Mouse (Mus musculus): ENCODE measurements around the gene Dtx2.

Gene Dtx2

DNA sequence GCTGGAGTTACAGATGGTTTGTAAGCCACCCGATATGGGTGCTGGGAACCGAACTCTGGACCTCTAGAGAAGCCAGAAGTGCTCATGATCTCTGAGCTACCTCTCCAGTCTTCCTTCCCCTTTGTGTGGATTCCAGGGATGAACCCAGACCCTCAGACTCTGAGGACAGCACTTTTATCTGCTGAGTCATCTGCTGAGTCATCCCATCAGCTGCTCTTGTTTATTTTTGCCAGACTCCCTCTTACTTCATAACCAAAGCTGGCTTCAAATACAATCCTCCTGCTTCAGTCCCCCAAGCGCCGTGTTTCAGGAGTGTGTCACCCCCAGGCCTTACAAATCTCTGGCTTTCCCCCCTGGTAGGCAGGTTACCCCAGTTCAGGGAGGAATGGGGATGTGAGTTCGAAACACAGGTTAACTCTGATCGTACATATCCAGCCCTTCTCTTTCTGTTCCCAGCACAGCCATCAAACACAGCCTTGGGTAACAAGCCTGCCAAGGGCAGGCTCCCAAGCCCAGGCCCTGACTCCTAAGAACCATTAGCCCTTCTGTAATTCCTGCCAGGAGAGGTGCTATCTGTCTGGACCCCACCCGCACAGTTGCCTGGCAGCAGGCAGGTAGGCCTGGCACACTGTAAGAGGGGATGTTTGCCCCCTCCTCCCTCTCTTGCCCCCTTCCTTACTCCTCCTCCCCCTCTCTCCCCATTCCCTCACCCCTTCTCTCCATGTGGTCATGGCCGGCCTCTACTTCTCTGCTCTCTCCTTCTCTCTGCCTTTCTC is 18.5 kb upstream of the Dtx2 start:
- peak in 1 of 2 experiments; percentile 20 for DNase-seq (ENCODE audit: low spot score in 2 of 2)

- no peak for DNase-seq (ENCODE audit: low spot score in 2 of 2)
Observed at GRCm38 (mm10) chr5:135979381-135979780, 15.2 kb upstream of the Dtx2 start.

- no peak for DNase-seq (ENCODE audit: low spot score in 2 of 2)
Observed at GRCm38 (mm10) chr5:135979904-135980303, 14.7 kb upstream of the Dtx2 start, which contains the start of gene Zp3. Gene Zp3, plus strand, starts transcription at chr5:135980099.

DNA sequence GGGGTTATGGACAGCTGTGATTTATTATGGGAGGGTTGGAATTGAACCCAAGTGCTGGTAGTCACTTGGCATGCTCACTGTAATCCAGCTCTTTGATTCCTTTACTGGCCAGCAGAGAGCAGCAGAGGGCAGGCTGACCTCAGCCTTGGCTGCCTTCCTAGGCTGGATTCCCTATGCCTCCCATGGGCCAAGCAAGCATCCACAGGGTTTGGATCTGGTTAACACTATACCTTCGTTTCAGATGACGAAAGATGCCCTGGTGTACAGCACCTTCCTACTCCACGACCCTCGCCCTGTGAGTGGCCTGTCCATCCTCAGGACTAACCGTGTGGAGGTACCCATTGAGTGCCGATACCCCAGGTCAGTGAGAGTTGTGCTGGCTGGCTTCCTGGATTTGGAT is 12.2 kb upstream of the Dtx2 start:
- DNase-seq (ENCODE audit: low spot score in 2 of 2) = peak; percentile 34 to 56

DNA sequence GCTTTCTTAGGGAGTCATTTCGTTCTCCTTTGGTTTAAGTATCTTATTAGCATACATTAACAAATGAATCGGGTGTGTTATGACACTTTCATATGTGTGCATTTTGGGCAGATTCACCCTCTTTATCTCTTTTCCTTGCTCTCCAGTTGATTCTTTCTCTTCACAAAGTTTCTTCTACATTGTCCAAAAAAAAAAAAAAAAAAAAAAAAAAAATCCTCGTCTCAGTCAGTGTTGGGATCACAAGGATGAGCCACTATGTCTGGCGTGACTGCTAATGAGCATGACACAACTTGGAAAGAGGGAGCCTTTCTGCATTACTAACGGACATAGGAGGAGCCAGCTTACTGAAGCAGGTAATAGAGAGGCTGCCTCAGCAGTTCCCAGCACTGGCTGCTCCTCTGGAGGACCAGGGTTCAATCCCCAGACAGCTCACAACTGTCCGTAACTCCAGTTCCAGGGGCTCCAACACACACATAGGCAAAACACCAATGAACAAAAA is 10.0 kb upstream of the Dtx2 start:
- no peak for DNase-seq (ENCODE audit: low spot score in 2 of 2)

DNA sequence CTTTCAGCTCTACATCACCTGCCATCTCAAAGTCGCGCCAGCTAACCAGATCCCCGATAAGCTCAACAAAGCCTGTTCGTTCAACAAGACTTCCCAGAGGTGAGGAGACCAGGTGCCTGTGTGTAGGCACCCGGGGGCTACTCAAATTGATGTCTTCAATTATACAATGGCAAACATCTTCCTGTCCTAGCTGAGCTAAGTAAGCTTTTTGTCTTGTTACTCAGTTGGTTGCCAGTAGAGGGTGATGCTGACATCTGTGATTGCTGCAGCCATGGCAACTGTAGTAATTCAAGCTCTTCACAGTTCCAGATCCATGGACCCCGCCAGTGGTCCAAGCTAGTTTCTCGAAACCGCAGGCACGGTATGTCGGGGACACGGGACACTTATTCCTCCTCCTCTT is 7.4 kb upstream of the Dtx2 start:
- peak; percentile 26 to 32 for DNase-seq (ENCODE audit: low spot score in 2 of 2)

DNA sequence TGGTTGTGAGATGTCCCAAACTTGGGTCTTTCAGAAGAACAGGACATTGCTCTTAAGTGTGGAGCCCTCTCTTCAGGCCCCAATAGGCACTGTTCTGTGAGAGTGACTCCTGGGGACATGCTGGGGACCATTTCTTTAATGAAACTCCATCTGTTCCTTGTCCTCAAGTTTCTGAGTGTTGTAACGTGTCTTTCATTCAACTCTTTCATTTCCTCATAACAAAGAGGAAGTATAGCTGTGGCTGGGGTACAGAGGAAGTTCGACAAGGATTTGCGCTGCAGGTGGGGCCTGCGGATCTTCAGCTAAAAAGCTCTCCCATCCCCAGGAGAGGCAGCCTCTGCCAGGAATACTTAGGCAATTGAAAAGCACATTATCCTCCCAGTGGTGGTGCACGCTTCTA is 4.0 kb upstream of the Dtx2 start:
- no peak for DNase-seq (ENCODE audit: low spot score in 2 of 2)

DNA sequence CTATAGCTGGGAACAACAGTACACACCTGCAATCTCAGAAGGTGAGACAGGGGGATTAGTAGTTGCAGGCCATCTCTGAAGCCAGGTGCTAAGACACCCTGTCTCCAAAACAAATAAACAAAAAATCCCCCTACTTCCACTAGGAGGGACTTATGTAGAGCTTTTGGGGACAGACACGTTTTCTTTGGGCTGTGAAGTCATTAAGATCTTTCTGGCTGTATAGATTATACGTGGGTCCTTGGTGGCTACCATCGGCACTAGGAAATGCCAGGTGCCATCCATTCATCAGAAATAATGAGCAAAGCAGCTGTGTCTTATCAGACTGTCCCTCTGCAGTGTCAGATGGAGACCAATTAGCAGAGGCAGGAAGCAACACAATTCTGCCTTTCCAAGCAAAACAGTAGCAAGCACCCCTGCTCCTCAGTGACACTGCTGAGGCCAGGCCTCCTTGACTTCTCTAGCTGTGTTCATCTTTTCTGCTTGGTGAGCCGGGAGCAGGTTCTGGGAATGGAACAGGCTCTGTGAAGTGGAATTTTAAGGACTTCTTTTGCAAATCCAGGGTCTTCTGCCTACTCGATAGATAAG is 1.1 kb upstream of the Dtx2 start:
- DNase-seq (ENCODE audit: low spot score in 2 of 2) = no peak

DNA sequence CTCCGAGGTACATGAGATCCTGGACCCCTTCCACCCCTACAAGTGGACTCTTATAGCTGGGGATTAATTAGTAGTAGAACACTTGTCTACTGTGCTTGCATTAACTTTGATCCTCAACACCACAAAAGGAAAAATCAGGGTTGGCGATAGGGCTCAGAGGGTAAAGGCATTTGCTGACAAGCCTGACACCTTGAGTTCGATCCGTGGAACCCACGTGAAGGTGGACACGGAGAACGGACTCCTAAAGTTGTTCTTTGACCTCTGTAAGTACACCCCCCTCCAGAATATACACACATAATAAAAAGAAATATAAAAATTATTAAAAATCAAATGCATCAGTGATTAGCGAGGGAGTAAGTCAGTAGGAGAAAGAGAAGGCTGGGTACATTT is 270 bp upstream of the Dtx2 start:
- DNase-seq (ENCODE audit: low spot score in 2 of 2) = no peak

- no peak for DNase-seq (ENCODE audit: low spot score in 2 of 2)
Observed at GRCm38 (mm10) chr5:135996162-135996561, 1.6 kb downstream of the Dtx2 start.

DNA sequence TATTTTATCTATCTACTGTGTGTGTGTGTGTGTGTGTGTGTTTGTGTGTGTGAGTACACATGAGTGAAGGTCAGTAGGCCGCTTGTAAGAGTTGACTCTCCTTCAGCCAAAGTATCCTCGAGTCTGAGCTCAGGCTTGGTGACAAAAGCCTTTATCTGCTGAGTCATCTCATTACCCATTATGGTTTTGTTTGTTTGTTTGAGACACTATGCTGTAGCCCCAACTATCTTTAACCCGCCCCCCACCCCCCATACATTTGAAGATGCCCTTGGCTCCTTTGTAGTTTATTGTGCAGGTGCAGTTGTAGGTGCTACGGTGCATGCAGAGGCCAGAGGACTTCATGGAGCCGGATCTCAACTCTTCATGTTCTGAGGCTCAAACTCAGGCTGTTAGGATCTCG is 6.6 kb downstream of the Dtx2 start:
- DNase-seq (ENCODE audit: low spot score in 2 of 2) = no peak

GRCm38 (mm10) chr5:136002325-136002724 is 7.7 kb downstream of the Dtx2 start:
- DNase-seq (ENCODE audit: low spot score in 2 of 2) = no peak

DNA sequence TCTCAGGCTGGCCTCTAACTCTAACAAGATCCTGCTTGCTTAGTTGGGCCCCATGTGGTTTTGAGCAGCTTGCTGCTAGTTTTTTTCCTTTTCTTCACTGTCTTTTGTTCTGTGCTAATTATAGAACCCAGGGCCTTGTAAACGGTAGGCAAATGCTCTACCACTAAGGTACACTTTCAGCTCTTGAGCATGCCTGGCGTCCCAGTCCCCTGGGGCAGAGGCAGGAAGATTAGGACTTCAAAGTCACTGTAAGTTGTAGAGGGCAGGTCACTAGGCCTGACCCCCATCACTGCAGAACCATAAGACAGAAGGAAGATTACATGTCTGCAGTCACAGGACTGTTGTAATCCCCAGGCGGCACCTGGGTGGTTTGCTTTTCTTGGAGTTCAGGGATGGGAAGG is 8.2 kb downstream of the Dtx2 start:
- DNase-seq (ENCODE audit: low spot score in 2 of 2) = no peak

DNA sequence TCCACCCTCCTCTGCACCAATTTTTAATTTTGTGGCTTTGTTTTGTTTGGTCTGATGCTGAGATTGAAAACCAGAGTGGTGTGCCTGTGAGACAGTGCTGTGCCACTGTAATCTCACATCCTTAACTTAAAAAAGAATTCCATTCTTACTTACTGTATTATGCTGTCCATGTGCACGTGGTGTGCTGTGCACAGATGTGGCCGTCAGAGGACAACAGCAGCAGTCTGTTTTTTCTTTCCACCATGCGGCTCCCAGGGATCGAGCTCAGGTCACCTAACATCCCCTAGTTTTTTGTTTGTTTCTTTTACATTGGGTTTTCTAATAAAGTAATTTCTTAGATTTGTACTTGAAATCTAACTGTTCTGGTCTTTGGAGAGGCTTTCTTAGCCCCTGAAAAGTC is 9.9 kb downstream of the Dtx2 start:
- no peak for DNase-seq (ENCODE audit: low spot score in 2 of 2)

DNA sequence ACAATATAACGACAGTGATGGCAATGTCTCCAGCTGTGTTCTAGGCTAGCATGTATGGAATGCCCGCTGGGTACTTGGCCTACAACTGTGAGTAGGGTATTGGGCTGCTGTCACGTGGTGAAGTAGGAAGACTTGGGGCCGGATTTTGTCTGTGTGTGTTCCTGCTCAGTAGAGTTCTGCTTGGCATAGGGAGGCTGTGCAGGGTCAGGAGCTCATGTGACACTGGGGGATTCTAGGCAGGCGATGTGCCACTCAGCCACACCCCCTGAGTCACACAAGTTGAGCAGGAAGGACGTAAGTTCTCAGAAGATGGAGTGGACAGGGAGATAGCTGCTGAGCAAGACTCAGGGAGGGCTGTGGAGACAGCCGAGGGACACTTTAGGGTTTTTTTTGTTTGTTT is 13.1 kb downstream of the Dtx2 start:
- no peak for DNase-seq (ENCODE audit: low spot score in 2 of 2)

- no peak for DNase-seq (ENCODE audit: low spot score in 2 of 2)
Observed at GRCm38 (mm10) chr5:136014877-136015276, 20.3 kb downstream of the Dtx2 start.

- DNase-seq (ENCODE audit: low spot score in 2 of 2) = no peak
Observed at GRCm38 (mm10) chr5:136015586-136015985, 21.0 kb downstream of the Dtx2 start.

- no peak for DNase-seq (ENCODE audit: low spot score in 2 of 2)
Observed at GRCm38 (mm10) chr5:136016014-136016876, 21.6 kb downstream of the Dtx2 start.

GRCm38 (mm10) chr5:136017262-136017661 is 22.7 kb downstream of the Dtx2 start:
- no peak for DNase-seq (ENCODE audit: low spot score in 2 of 2)

GRCm38 (mm10) chr5:136018726-136019125 is 24.1 kb downstream of the Dtx2 start:
- DNase-seq (ENCODE audit: low spot score in 2 of 2) = no peak

GRCm38 (mm10) chr5:136019907-136020306 is 25.3 kb downstream of the Dtx2 start:
- DNase-seq (ENCODE audit: low spot score in 2 of 2) = no peak

GRCm38 (mm10) chr5:136025712-136026111 is 31.1 kb downstream of the Dtx2 start:
- no peak for DNase-seq (ENCODE audit: low spot score in 2 of 2)

All from right cerebral cortex, adult 2 months (tissue).